Mouse (Mus musculus) gonadal fat pad, adult 2 months (tissue): ENCODE results near the gene Fam98a. TPM values are rescaled to one million over a fixed set of nuclear protein-coding genes. Genes with fewer than 3 reads are reported as not detected.

Experiments
- DNase-seq: peaks from one replicate; pipeline ENCODE4 v3.0.0-alpha.2; 2012; ENCODE audit warnings: low read depth
- polyA plus RNA-seq: library from polyadenylated mRNA; depleted of rRNA; stranded (reverse); fragments of >200 nt; gene quantifications from 2 replicates; pipeline ENCODE4 v1.2.3, GENCODE M21; 2012; rRNA removed

Gene Fam98a
- 14.8 and 17.7 TPM in 2 replicates for polyA plus RNA-seq

GRCm38 (mm10) chr17:75551512-75552400 is at the start of gene Fam98a:
Fam98a (minus strand) TSS chr17:75551946.
- DNase-seq = peak; percentile 79

- no peak for DNase-seq
Measured at GRCm38 (mm10) chr17:75598652-75599051, 46.9 kb upstream of the Fam98a start.

- no peak for DNase-seq
Measured at GRCm38 (mm10) chr17:75582738-75583137, 31.0 kb upstream of the Fam98a start.

GRCm38 (mm10) chr17:75575608-75576007 is 23.9 kb upstream of the Fam98a start:
- DNase-seq = no peak

GRCm38 (mm10) chr17:75558041-75558440 is 6.3 kb upstream of the Fam98a start:
- no peak for DNase-seq

GRCm38 (mm10) chr17:75557031-75557430 is 5.3 kb upstream of the Fam98a start:
- DNase-seq = no peak

- no peak for DNase-seq
Measured at GRCm38 (mm10) chr17:75550771-75551413, 854 bp downstream of the Fam98a start.

- DNase-seq = no peak
Measured at GRCm38 (mm10) chr17:75544262-75544661, 7.5 kb downstream of the Fam98a start.

- DNase-seq = no peak
Measured at GRCm38 (mm10) chr17:75543434-75543833, 8.3 kb downstream of the Fam98a start.

GRCm38 (mm10) chr17:75539841-75540240 is 11.9 kb downstream of the Fam98a start:
- DNase-seq = no peak

- no peak for DNase-seq
Measured at GRCm38 (mm10) chr17:75539130-75539529, 12.6 kb downstream of the Fam98a start.

GRCm38 (mm10) chr17:75538431-75538830 is 13.3 kb downstream of the Fam98a start:
- DNase-seq = no peak

- no peak for DNase-seq
Measured at GRCm38 (mm10) chr17:75537050-75537445, 14.7 kb downstream of the Fam98a start.

- no peak for DNase-seq
Measured at GRCm38 (mm10) chr17:75536396-75537049, 15.2 kb downstream of the Fam98a start.

GRCm38 (mm10) chr17:75535612-75536011 is 16.1 kb downstream of the Fam98a start:
- no peak for DNase-seq

- no peak for DNase-seq
Measured at GRCm38 (mm10) chr17:75534314-75535020, 17.3 kb downstream of the Fam98a start.

GRCm38 (mm10) chr17:75532469-75532986 is 19.2 kb downstream of the Fam98a start:
- DNase-seq = no peak

GRCm38 (mm10) chr17:75529222-75529935 is 22.4 kb downstream of the Fam98a start:
- no peak for DNase-seq

- no peak for DNase-seq
Measured at GRCm38 (mm10) chr17:75526411-75526810, 25.3 kb downstream of the Fam98a start.

- DNase-seq = no peak
Measured at GRCm38 (mm10) chr17:75523812-75524211, 27.9 kb downstream of the Fam98a start.
